Mouse (Mus musculus) heart, adult 2 months (tissue): ENCODE data around the gene Epha2. TPM values are rescaled to one million over a fixed set of nuclear protein-coding genes. Genes with fewer than 3 reads are reported as not detected.

ENCODE experiments used
- DNase-seq, 2 experiments: peaks; one replicate each; pipeline ENCODE4 v3.0.0; 2021
- H3K27ac ChIP-seq: fragments of 200-600 bp; 2 replicates; pipeline ENCODE4 v1.8.1; 2022
- H3K27me3 ChIP-seq: fragments of 200-500 bp; 2 replicates; pipeline ENCODE4 v1.6.1; 2012; ENCODE audit warnings: mild to moderate bottlenecking, low read length, inconsistent platforms, mixed read lengths; ENCODE audit not compliant: control insufficient read depth, insufficient read depth
- H3K36me3 ChIP-seq: fragments of 200-500 bp; 2 replicates; pipeline ENCODE4 v1.6.1; 2012; ENCODE audit warnings: low read length, inconsistent platforms; ENCODE audit not compliant: control insufficient read depth, insufficient read depth
- H3K4me1 ChIP-seq: fragments of 200-500 bp; 2 replicates; pipeline ENCODE4 v1.6.1; 2011; ENCODE audit warnings: low read length; ENCODE audit not compliant: control insufficient read depth, insufficient read depth
- H3K4me3 ChIP-seq: fragments of 200-600 bp; 2 replicates; pipeline ENCODE4 v1.8.1; 2022
- H3K79me2 ChIP-seq: fragments of 200-500 bp; replicated peaks from 2 replicates; pipeline ENCODE4 v1.6.1; 2012; ENCODE audit warnings: mild to moderate bottlenecking, inconsistent platforms, low read length, moderate library complexity, mixed read lengths; ENCODE audit not compliant: control insufficient read depth, insufficient read depth
- H3K9ac ChIP-seq: fragments of 200-500 bp; 2 replicates; pipeline ENCODE4 v1.6.1; 2012; ENCODE audit warnings: low read depth, mild to moderate bottlenecking, control low read depth, inconsistent platforms, low read length, mixed read lengths
- CTCF ChIP-seq: fragments of 200-600 bp; IDR thresholded peaks from 2 replicates; pipeline ENCODE4 v1.8.1; 2022; ENCODE audit warnings: antibody characterized with exemption, mild to moderate bottlenecking, moderate library complexity
- EP300 ChIP-seq: fragments of 200-500 bp; IDR thresholded peaks from 2 replicates; pipeline ENCODE4 v1.6.1; 2011; ENCODE audit warnings: low read depth, low read length, control low read depth; ENCODE audit not compliant: insufficient read depth
- POLR2A ChIP-seq: fragments of 200-500 bp; IDR thresholded peaks from 2 replicates; pipeline ENCODE4 v1.6.1; 2011; ENCODE audit warnings: mild to moderate bottlenecking, low read depth, low read length, control low read depth; ENCODE audit not compliant: insufficient read depth
- WGBS: fragments of 180-500 bp; shearing (Covaris S2); methylation state at CpG from one replicate; pipeline ENCODE4 v1.1.7; 2018; 5-methylcytosine and 5-hydroxymethylcytosine counted together
- intact Hi-C: fragments of 180-260 bp; cut with DNase I; formaldehyde crosslinking; loops from one replicate; pipeline ENCODE4 v1.15.1; 2025
- polyA plus RNA-seq: library from polyadenylated mRNA; depleted of rRNA; stranded (reverse); fragments of >200 nt; gene quantifications from 2 replicates; pipeline ENCODE4 v1.2.3, GENCODE M21; 2012
- total RNA-seq, 2 experiments: library from RNA; stranded (reverse); gene quantifications; 2 replicates each; pipeline ENCODE4 v1.2.3; 2021

Gene Epha2
- total and polyA plus RNA-seq, 3 experiments, result 5.5 to 7.7 (median 7.0) TPM

GRCm38 (mm10) chr4:141291571-141292375 lies 9.3 kb upstream of the Epha2 start:
- H3K9ac ChIP-seq, result no peak overlapping the region
- 0 out of 2 replicates have a peak, but pooled peaks cover 1% of the 10 kb centered on the region for H3K4me1 ChIP-seq

GRCm38 (mm10) chr4:141295774-141296186 lies 5.3 kb upstream of the Epha2 start:
- Histone ChIP-seq H3K79me2 (no peaks in the 10 kb centered on the region), H3K9ac (no peak overlapping the region), H3K4me3 (no peak overlapping the region), H3K27me3 (peaks cover 2% of the 10 kb centered on the region; the same call in 1 of the 2 replicates), H3K27ac (no peak overlapping the region), H3K4me1 (peaks cover 2% of the 10 kb centered on the region), H3K36me3 (no peaks in the 10 kb centered on the region)
- WGBS, result 34% methylated on average over 13 of the region's 15 CpGs
- TF ChIP-seq EP300, result no peak
- TF ChIP-seq CTCF, result no peak
- TF ChIP-seq POLR2A, result no peak
- DNase-seq, result no peak
- intact Hi-C loops, result no loop called here

More at GRCm38 (mm10) chr4:141291571-141292375, 9.3 kb upstream of the Epha2 start:
- no peak for TF ChIP-seq CTCF
- no peak for TF ChIP-seq POLR2A
- no peak for TF ChIP-seq EP300
- H3K79me2 ChIP-seq, result no peaks in the 10 kb centered on the region
- H3K27me3 ChIP-seq, result peaks cover 2% of the 10 kb centered on the region; the same call in 1 of the 2 replicates
- no peak overlapping the region for H3K4me3 ChIP-seq
- DNase-seq, result no peak
- 12% methylated on average over 47 of the region's 47 CpGs for WGBS
- intact Hi-C loops, result no loop called here
- H3K36me3 ChIP-seq, result no peaks in the 10 kb centered on the region
- no peak overlapping the region for H3K27ac ChIP-seq

- no peaks in the 10 kb centered on the region for H3K36me3 ChIP-seq
- no peak overlapping the region for H3K4me3 ChIP-seq
- peaks cover 2% of the 10 kb centered on the region for H3K4me1 ChIP-seq
- no peak overlapping the region for H3K9ac ChIP-seq
- DNase-seq, result no peak
- H3K27ac ChIP-seq, result no peak overlapping the region
- no peak for TF ChIP-seq POLR2A
- TF ChIP-seq EP300, result no peak
- TF ChIP-seq CTCF, result no peak
- no peaks in the 10 kb centered on the region for H3K27me3 ChIP-seq
- intact Hi-C loops, result no loop called here
- H3K79me2 ChIP-seq, result no peaks in the 10 kb centered on the region
- 92% methylated on average over 7 of the region's 7 CpGs for WGBS
These were observed 3.1 kb upstream of the Epha2 start for GRCm38 (mm10) chr4:141297934-141298333.

GRCm38 (mm10) chr4:141299356-141299755 lies 1.7 kb upstream of the Epha2 start:
- Histone ChIP-seq H3K27me3 (no peaks in the 10 kb centered on the region), H3K4me1 (peaks cover 2% of the 10 kb centered on the region), H3K27ac (no peak overlapping the region), H3K79me2 (no peaks in the 10 kb centered on the region), H3K36me3 (no peaks in the 10 kb centered on the region), H3K4me3 (no peak overlapping the region), H3K9ac (no peak overlapping the region)
- intact Hi-C loops, result no loop called here
- WGBS, result 46% methylated on average over 13 of the region's 13 CpGs
- TF ChIP-seq EP300 (no peak), CTCF (no peak), POLR2A (no peak)
- no peak for DNase-seq

- intact Hi-C loops, result loop anchor here (2.0 kb wide), 1 partner anchor 15 kb away; no protein-coding TSS in a partner anchor
These were observed 844 bp upstream of the Epha2 start for GRCm38 (mm10) chr4:141300196-141300595.

More at GRCm38 (mm10) chr4:141300196-141300595, 844 bp upstream of the Epha2 start:
- H3K4me1 ChIP-seq, result peaks cover 2% of the 10 kb centered on the region
- H3K27me3 ChIP-seq, result no peaks in the 10 kb centered on the region
- 75% methylated on average over 4 of the region's 4 CpGs for WGBS
- no peak overlapping the region for H3K9ac ChIP-seq
- no peak for DNase-seq
- no peaks in the 10 kb centered on the region for H3K79me2 ChIP-seq
- no peak overlapping the region for H3K27ac ChIP-seq
- no peaks in the 10 kb centered on the region for H3K36me3 ChIP-seq
- TF ChIP-seq CTCF, result no peak
- TF ChIP-seq POLR2A, result no peak
- TF ChIP-seq EP300, result no peak
- H3K4me3 ChIP-seq, result no peak overlapping the region
